Mouse (Mus musculus): ENCODE measurements around the gene Adora3.

- TF ChIP-seq CTCF (IDR thresholded peaks at IDR 0.05; ENCODE audit: borderline replicate concordance, insufficient read depth, low read depth, low read length) (no peak), POLR2A (IDR thresholded peaks at IDR 0.05; ENCODE audit: borderline replicate concordance, insufficient read depth, low read length) (no peak)
Observed at GRCm38 (mm10) chr3:105931095-105931494, 60.4 kb downstream of the Adora3 start.
